Mouse (Mus musculus) hindbrain, embryonic 14.5 days (tissue): Measurements from ENCODE around the gene Smim23. TPM values are rescaled to one million over a fixed set of nuclear protein-coding genes. Genes with fewer than 3 reads are reported as not detected.

ENCODE experiments used
- ATAC-seq: fragments of 200-750 bp; cut with Nextera tagmentation; 2 replicates; pipeline ENCODE4 v1.8.0; 2017; ENCODE audit warnings: moderate number of reproducible peaks, mild to moderate bottlenecking, moderate TSS enrichment, moderate library complexity; ENCODE audit not compliant: low FRiP score
- DNase-seq: peaks from one replicate; pipeline ENCODE4 v3.0.0-alpha.2; 2015; ENCODE audit warnings: low spot score
- H3K27ac ChIP-seq: fragments of 300-500 bp; sonication (generic); 2 replicates; pipeline ENCODE4 v1.5.1; 2014; ENCODE audit warnings: mild to moderate bottlenecking, moderate library complexity
- H3K27me3 ChIP-seq: fragments of 300-500 bp; sonication (generic); 2 replicates; pipeline ENCODE4 v1.6.1; 2014; ENCODE audit warnings: mild to moderate bottlenecking, low read length, mixed read lengths; ENCODE audit not compliant: control insufficient read depth, insufficient read depth
- H3K36me3 ChIP-seq: fragments of 300-500 bp; sonication (generic); replicated peaks from 2 replicates; pipeline ENCODE4 v1.6.1; 2014; ENCODE audit not compliant: control insufficient read depth, insufficient read depth
- H3K4me1 ChIP-seq: fragments of 300-500 bp; sonication (generic); replicated peaks from 2 replicates; pipeline ENCODE4 v1.6.1; 2014; ENCODE audit warnings: antibody characterized with exemption, low read length, mixed read lengths; ENCODE audit not compliant: control insufficient read depth, insufficient read depth
- H3K4me2 ChIP-seq: fragments of 300-500 bp; sonication (generic); replicated peaks from 2 replicates; pipeline ENCODE4 v1.6.1; 2014; ENCODE audit warnings: mild to moderate bottlenecking, moderate library complexity
- H3K4me3 ChIP-seq: fragments of 300-500 bp; sonication (generic); replicated peaks from 2 replicates; pipeline ENCODE4 v1.5.1; 2014; ENCODE audit warnings: mild to moderate bottlenecking, low read length
- H3K9ac ChIP-seq: fragments of 300-500 bp; sonication (generic); 2 replicates; pipeline ENCODE4 v1.6.1; 2014
- H3K9me3 ChIP-seq: fragments of 300-500 bp; sonication (generic); 2 replicates; pipeline ENCODE4 v1.6.1; 2016; ENCODE audit warnings: low read length; ENCODE audit not compliant: control insufficient read depth
- WGBS: fragments of 180-500 bp; shearing (Covaris S2); extraction: QIAGEN DNeasy Blood & Tissue Kit; methylation state at CpG from one replicate; pipeline ENCODE4 v1.1.7; 2014; 5-methylcytosine and 5-hydroxymethylcytosine counted together
- polyA plus RNA-seq: library from polyadenylated mRNA; unstranded; fragments of >200 nt; fragmentation: Nextera tagmentation; extraction: Ambion mirVana; gene quantifications from 2 replicates; pipeline ENCODE4 v1.2.1, GENCODE M21; 2014

Gene Smim23
- polyA plus RNA-seq, 1 experiment from 2014 or later = not detected

GRCm38 (mm10) chr11:32817566-32817965 lies 6.8 kb downstream of the Smim23 start:
- ATAC-seq (no peak), DNase-seq (no peak)
- Histone ChIP-seq H3K4me3 (no peak overlapping the region), H3K9ac (no peak overlapping the region), H3K9me3 (no peaks in the 10 kb centered on the region), H3K27me3 (no peaks in the 10 kb centered on the region), H3K36me3 (no peaks in the 10 kb centered on the region), H3K4me1 (no peaks in the 10 kb centered on the region), H3K4me2 (no peak overlapping the region), H3K27ac (no peak overlapping the region)
- 95% methylated on average over 12 of the region's 12 CpGs for WGBS

GRCm38 (mm10) chr11:32814286-32814685 lies 10.1 kb downstream of the Smim23 start:
- Histone ChIP-seq H3K4me3 (no peak overlapping the region), H3K9ac (no peak overlapping the region), H3K4me1 (no peaks in the 10 kb centered on the region), H3K27me3 (no peaks in the 10 kb centered on the region), H3K36me3 (no peaks in the 10 kb centered on the region), H3K27ac (no peak overlapping the region), H3K9me3 (no peaks in the 10 kb centered on the region), H3K4me2 (no peak overlapping the region)
- ATAC-seq (no peak), DNase-seq (no peak)
- 91% methylated on average over 8 of the region's 8 CpGs for WGBS

GRCm38 (mm10) chr11:32809091-32809490 lies 15.3 kb downstream of the Smim23 start:
- 71% methylated on average over 1 of the region's 1 CpGs for WGBS
- H3K27me3 ChIP-seq = no peaks in the 10 kb centered on the region
- ATAC-seq (no peak), DNase-seq (no peak)
- H3K9ac ChIP-seq = no peak overlapping the region
- H3K4me1 ChIP-seq = no peaks in the 10 kb centered on the region
- no peaks in the 10 kb centered on the region for H3K9me3 ChIP-seq
- no peak overlapping the region for H3K4me2 ChIP-seq
- no peak overlapping the region for H3K27ac ChIP-seq
- no peaks in the 10 kb centered on the region for H3K36me3 ChIP-seq
- H3K4me3 ChIP-seq = no peak overlapping the region

GRCm38 (mm10) chr11:32805958-32806357 lies 18.4 kb downstream of the Smim23 start:
- 18% methylated on average over 2 of the region's 2 CpGs for WGBS

GRCm38 (mm10) chr11:32803658-32804057 lies 20.7 kb downstream of the Smim23 start:
- Histone ChIP-seq H3K4me3 (no peak overlapping the region), H3K27ac (no peak overlapping the region), H3K27me3 (no peaks in the 10 kb centered on the region), H3K4me1 (no peaks in the 10 kb centered on the region), H3K4me2 (no peak overlapping the region), H3K9me3 (no peaks in the 10 kb centered on the region), H3K36me3 (no peaks in the 10 kb centered on the region), H3K9ac (no peak overlapping the region)
- ATAC-seq (no peak), DNase-seq (no peak)
- 54% methylated on average over 4 of the region's 4 CpGs for WGBS

More at GRCm38 (mm10) chr11:32805958-32806357, 18.4 kb downstream of the Smim23 start:
- Histone ChIP-seq H3K9ac (no peak overlapping the region), H3K27ac (no peak overlapping the region), H3K27me3 (no peaks in the 10 kb centered on the region), H3K36me3 (no peaks in the 10 kb centered on the region), H3K4me2 (no peak overlapping the region), H3K4me1 (no peaks in the 10 kb centered on the region), H3K9me3 (no peaks in the 10 kb centered on the region), H3K4me3 (no peak overlapping the region)
- ATAC-seq = peak; percentile 62; the same call in 1 of the 2 replicates
- peak; percentile 39 for DNase-seq

GRCm38 (mm10) chr11:32801715-32802114 lies 22.7 kb downstream of the Smim23 start:
- H3K4me1 ChIP-seq = no peaks in the 10 kb centered on the region
- WGBS = 86% methylated on average over 6 of the region's 6 CpGs

GRCm38 (mm10) chr11:32800929-32801375 lies 23.5 kb downstream of the Smim23 start:
- Histone ChIP-seq H3K27me3 (no peaks in the 10 kb centered on the region), H3K27ac (peak overlapping the region; percentile 45), H3K36me3 (no peaks in the 10 kb centered on the region), H3K4me2 (no peak overlapping the region), H3K4me3 (no peak overlapping the region), H3K4me1 (no peaks in the 10 kb centered on the region), H3K9me3 (no peaks in the 10 kb centered on the region), H3K9ac (no peak overlapping the region)
- DNase-seq = peak; percentile 29
- no peak for ATAC-seq
- WGBS = 69% methylated on average over 7 of the region's 7 CpGs

More at GRCm38 (mm10) chr11:32801715-32802114, 22.7 kb downstream of the Smim23 start:
- DNase-seq = no peak
- Histone ChIP-seq H3K9ac (no peak overlapping the region), H3K9me3 (no peaks in the 10 kb centered on the region), H3K27ac (no peak overlapping the region), H3K4me3 (no peak overlapping the region), H3K36me3 (no peaks in the 10 kb centered on the region), H3K4me2 (no peak overlapping the region), H3K27me3 (no peaks in the 10 kb centered on the region)
- ATAC-seq = no peak

- H3K4me1 ChIP-seq = no peaks in the 10 kb centered on the region
- H3K4me3 ChIP-seq = no peak overlapping the region
- WGBS = 60% methylated on average over 4 of the region's 4 CpGs
- H3K27me3 ChIP-seq = no peaks in the 10 kb centered on the region
- ATAC-seq (peak; percentile 43; the same call in 1 of the 2 replicates), DNase-seq (no peak)
- no peak overlapping the region for H3K4me2 ChIP-seq
- H3K9me3 ChIP-seq = no peaks in the 10 kb centered on the region
- H3K27ac ChIP-seq = no peak overlapping the region
- H3K9ac ChIP-seq = no peak overlapping the region
- no peaks in the 10 kb centered on the region for H3K36me3 ChIP-seq
Observed at GRCm38 (mm10) chr11:32798445-32798844, 26.0 kb downstream of the Smim23 start.

GRCm38 (mm10) chr11:32794759-32795445 lies 29.5 kb downstream of the Smim23 start:
- Histone ChIP-seq H3K4me3 (no peak overlapping the region), H3K9ac (no peak overlapping the region), H3K27ac (no peak overlapping the region), H3K36me3 (no peaks in the 10 kb centered on the region), H3K27me3 (no peaks in the 10 kb centered on the region), H3K4me2 (no peak overlapping the region), H3K9me3 (no peaks in the 10 kb centered on the region), H3K4me1 (no peaks in the 10 kb centered on the region)
- DNase-seq (no peak), ATAC-seq (no peak)
- WGBS = 76% methylated on average over 10 of the region's 10 CpGs
